Mouse (Mus musculus): Measurements from ENCODE around the gene Thbd. TPM values are rescaled to one million over a fixed set of nuclear protein-coding genes. Genes with fewer than 3 reads are reported as not detected.

The Thbd gene
- total and polyA plus RNA-seq, 2 experiments from 2014 or later: 16.5 to 52.6 TPM

GRCm38 (mm10) chr2:148393846-148394245 lies 14.1 kb downstream of the Thbd start:
- Histone ChIP-seq H3K4me2 (ENCODE audit: low read depth, low read length) (no peak overlapping the region), H3K4me3 (ENCODE audit: low read depth, low read length) (no peak overlapping the region), H3K36me3 (replicated peaks; ENCODE audit: control insufficient read depth, insufficient read depth, low read length) (no peaks in the 10 kb centered on the region), H3K27ac (ENCODE audit: low read depth) (no peak overlapping the region), H3K9me3 (replicated peaks; ENCODE audit: control insufficient read depth, low read length) (no peaks in the 10 kb centered on the region), H3K9ac (replicated peaks; ENCODE audit: low read depth, low read length) (no peak overlapping the region), H3K27me3 (ENCODE audit: control insufficient read depth, insufficient read depth, low read length) (peaks cover 17% of the 10 kb centered on the region), H3K4me1 (ENCODE audit: control insufficient read depth, insufficient read depth) (peaks cover 20% of the 10 kb centered on the region)
- TF ChIP-seq EP300 (IDR thresholded peaks at IDR 0.05; ENCODE audit: low read depth) (no peak), CTCF (IDR thresholded peaks at IDR 0.05; ENCODE audit: low read depth) (no peak)
- ATAC-seq (ENCODE audit: insufficient read depth, low read depth): no peak
- no peak for DNase-seq (ENCODE audit: low spot score)

DNA sequence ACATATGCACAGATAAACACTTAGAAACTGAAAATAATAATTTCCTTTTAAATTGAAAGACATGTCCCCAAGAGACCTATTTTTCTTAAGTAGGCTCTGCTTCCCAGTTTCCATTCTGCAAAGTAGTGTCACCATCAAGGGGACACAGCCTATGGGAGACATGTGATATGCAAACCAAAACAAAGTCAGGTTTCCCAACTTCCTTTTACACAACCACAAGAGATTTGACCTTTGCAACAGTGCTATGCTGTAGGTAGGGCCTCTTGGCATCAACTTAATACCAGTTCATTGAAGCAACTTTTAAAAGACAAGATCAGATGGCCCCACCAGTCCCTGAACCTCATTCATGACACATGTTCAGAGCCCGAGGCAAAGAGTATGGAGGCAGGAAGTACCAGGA lies 14.8 kb downstream of the Thbd start:
- H3K9me3 ChIP-seq (replicated peaks; ENCODE audit: control insufficient read depth, low read length): no peaks in the 10 kb centered on the region
- H3K9ac ChIP-seq (replicated peaks; ENCODE audit: low read depth, low read length): no peak overlapping the region
- H3K4me1 ChIP-seq (ENCODE audit: control insufficient read depth, insufficient read depth): peaks cover 18% of the 10 kb centered on the region
- no peak overlapping the region for H3K4me2 ChIP-seq (ENCODE audit: low read depth, low read length)
- no peak for ATAC-seq (ENCODE audit: insufficient read depth, low read depth)
- DNase-seq (ENCODE audit: low spot score): no peak
- H3K4me3 ChIP-seq (ENCODE audit: low read depth, low read length): no peak overlapping the region
- H3K36me3 ChIP-seq (replicated peaks; ENCODE audit: control insufficient read depth, insufficient read depth, low read length): no peaks in the 10 kb centered on the region
- TF ChIP-seq CTCF (IDR thresholded peaks at IDR 0.05; ENCODE audit: low read depth) (no peak), EP300 (IDR thresholded peaks at IDR 0.05; ENCODE audit: low read depth) (no peak)
- H3K27me3 ChIP-seq (ENCODE audit: control insufficient read depth, insufficient read depth, low read length): peaks cover 17% of the 10 kb centered on the region
- no peak overlapping the region for H3K27ac ChIP-seq (ENCODE audit: low read depth)
- 67% methylated on average over 1 of the region's 1 CpGs for WGBS

DNA sequence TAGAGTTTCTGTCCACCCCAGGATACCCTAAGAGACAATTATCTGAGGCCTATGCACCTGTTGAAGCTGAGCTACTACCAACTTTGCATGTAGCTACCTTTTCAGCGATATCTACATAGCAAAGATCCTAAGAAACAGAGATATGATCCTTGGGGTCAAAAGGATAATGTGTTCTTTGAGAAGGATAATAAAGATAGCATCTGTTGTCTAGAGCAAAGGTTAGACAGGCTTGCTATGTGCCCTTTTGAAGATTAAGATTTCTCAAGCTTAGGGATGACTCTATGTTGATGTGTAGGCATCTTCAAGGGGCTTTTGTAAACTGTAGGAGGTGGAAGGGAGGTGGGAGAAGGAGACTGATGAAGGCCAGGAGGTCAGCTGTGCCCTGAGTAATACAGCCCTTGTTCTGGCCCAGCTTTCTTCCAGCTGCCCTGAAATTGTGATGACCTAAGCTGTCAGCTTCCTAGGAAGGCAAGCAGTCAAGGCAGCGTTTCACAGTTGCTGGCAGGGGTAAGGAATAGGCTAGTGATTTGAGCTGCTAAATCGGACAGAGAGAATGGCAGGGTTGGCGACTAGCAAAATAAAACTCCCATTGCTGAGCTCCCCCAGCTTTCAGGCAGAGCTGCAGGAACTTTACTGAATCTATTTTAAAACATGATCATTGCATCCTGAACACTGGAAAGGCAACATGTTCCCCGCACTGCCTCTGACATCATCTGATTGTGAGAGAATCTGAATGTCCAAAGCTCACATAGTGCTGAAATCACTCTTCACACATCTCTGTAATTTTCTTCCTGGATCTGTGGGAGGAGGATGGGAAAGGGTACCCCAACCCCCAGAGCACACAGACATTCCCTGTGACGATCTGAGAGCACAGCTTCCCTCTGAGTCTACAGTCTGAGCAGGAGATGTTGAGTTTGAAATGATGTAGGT lies 20.1 kb downstream of the Thbd start:
- Histone ChIP-seq H3K9ac (replicated peaks; ENCODE audit: low read depth, low read length) (no peak overlapping the region), H3K4me3 (ENCODE audit: low read depth, low read length) (no peak overlapping the region), H3K4me1 (ENCODE audit: control insufficient read depth, insufficient read depth) (no peaks in the 10 kb centered on the region), H3K27ac (ENCODE audit: low read depth) (no peak overlapping the region), H3K36me3 (replicated peaks; ENCODE audit: control insufficient read depth, insufficient read depth, low read length) (no peaks in the 10 kb centered on the region), H3K27me3 (ENCODE audit: control insufficient read depth, insufficient read depth, low read length) (no peaks in the 10 kb centered on the region), H3K4me2 (ENCODE audit: low read depth, low read length) (no peak overlapping the region), H3K9me3 (replicated peaks; ENCODE audit: control insufficient read depth, low read length) (no peaks in the 10 kb centered on the region)
- ATAC-seq (ENCODE audit: insufficient read depth, low read depth): no peak
- 59% methylated on average over 6 of the region's 6 CpGs for WGBS
- no peak for DNase-seq (ENCODE audit: low spot score)
- TF ChIP-seq CTCF (IDR thresholded peaks at IDR 0.05; ENCODE audit: low read depth): no peak
- TF ChIP-seq EP300 (IDR thresholded peaks at IDR 0.05; ENCODE audit: low read depth): no peak

- TF ChIP-seq EP300 (IDR thresholded peaks at IDR 0.05; ENCODE audit: low read depth): no peak
- no peak for TF ChIP-seq CTCF (IDR thresholded peaks at IDR 0.05; ENCODE audit: low read depth)
- no peak for ATAC-seq (ENCODE audit: insufficient read depth, low read depth)
- WGBS: 78% methylated on average over 2 of the region's 2 CpGs
These were observed 21.1 kb downstream of the Thbd start for GRCm38 (mm10) chr2:148386927-148387326.

GRCm38 (mm10) chr2:148386476-148386875 lies 21.5 kb downstream of the Thbd start:
- no peaks in the 10 kb centered on the region for H3K27me3 ChIP-seq (ENCODE audit: control insufficient read depth, insufficient read depth, low read length)
- H3K4me2 ChIP-seq (ENCODE audit: low read depth, low read length): no peak overlapping the region
- 85% methylated on average over 3 of the region's 3 CpGs for WGBS
- no peak overlapping the region for H3K4me3 ChIP-seq (ENCODE audit: low read depth, low read length)
- no peaks in the 10 kb centered on the region for H3K4me1 ChIP-seq (ENCODE audit: control insufficient read depth, insufficient read depth)
- H3K9ac ChIP-seq (replicated peaks; ENCODE audit: low read depth, low read length): no peak overlapping the region
- no peaks in the 10 kb centered on the region for H3K9me3 ChIP-seq (replicated peaks; ENCODE audit: control insufficient read depth, low read length)
- ATAC-seq (ENCODE audit: insufficient read depth, low read depth): no peak
- H3K27ac ChIP-seq (ENCODE audit: low read depth): no peak overlapping the region
- H3K36me3 ChIP-seq (replicated peaks; ENCODE audit: control insufficient read depth, insufficient read depth, low read length): no peaks in the 10 kb centered on the region
- TF ChIP-seq CTCF (IDR thresholded peaks at IDR 0.05; ENCODE audit: low read depth): no peak
- no peak for TF ChIP-seq EP300 (IDR thresholded peaks at IDR 0.05; ENCODE audit: low read depth)
- DNase-seq (ENCODE audit: low spot score): no peak

More at GRCm38 (mm10) chr2:148386927-148387326, 21.1 kb downstream of the Thbd start:
- no peak for DNase-seq (ENCODE audit: low spot score)
- no peaks in the 10 kb centered on the region for H3K9me3 ChIP-seq (replicated peaks; ENCODE audit: control insufficient read depth, low read length)
- H3K36me3 ChIP-seq (replicated peaks; ENCODE audit: control insufficient read depth, insufficient read depth, low read length): no peaks in the 10 kb centered on the region
- no peak overlapping the region for H3K9ac ChIP-seq (replicated peaks; ENCODE audit: low read depth, low read length)
- H3K4me1 ChIP-seq (ENCODE audit: control insufficient read depth, insufficient read depth): no peaks in the 10 kb centered on the region
- no peak overlapping the region for H3K4me3 ChIP-seq (ENCODE audit: low read depth, low read length)
- no peak overlapping the region for H3K27ac ChIP-seq (ENCODE audit: low read depth)
- no peaks in the 10 kb centered on the region for H3K27me3 ChIP-seq (ENCODE audit: control insufficient read depth, insufficient read depth, low read length)
- H3K4me2 ChIP-seq (ENCODE audit: low read depth, low read length): no peak overlapping the region

Data from heart, postnatal 0 days (tissue).